Mouse (Mus musculus): ENCODE results near the gene Gjc1.

DNA sequence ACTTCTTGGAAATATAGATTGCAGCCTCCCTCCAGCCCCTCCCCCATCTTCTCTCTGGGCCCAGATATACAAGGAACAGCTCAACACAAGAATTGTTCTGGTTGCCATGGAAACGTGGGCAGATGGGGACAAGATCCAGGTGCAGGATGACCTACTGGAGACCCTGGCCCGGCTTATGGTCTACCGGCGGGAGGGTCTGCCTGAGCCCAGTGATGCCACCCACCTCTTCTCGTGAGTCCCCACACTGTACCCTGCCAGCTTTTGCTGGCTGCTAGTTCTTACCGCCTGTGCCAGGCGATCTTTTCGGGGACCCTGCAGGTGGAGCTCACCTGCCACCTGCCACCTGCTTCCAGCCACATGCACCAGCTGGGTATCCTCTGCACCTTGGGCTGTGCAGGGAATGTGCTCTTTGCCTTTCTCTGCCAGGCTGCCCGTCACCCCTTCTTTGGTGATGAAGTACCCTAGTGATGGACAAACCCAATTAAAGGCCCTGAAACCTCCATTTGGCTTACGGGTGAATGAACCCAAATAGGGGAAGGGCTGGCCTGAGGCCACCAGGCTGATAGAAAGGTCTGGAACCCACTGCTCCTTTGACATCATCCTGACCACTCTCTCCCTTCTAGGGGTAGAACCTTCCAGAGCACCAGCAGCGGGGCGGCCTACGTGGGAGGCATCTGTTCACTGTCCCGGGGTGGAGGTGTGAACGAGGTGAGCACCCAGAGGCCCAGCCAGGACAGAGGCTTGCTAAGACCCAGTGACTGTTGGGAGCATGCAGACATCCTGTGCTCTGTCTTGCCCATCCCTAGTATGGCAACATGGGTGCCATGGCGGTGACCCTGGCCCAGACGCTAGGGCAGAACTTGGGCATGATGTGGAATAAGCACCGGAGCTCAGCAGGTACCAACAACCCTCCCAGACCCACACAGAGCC is 46.5 kb downstream of the Gjc1 start:
- TF ChIP-seq EP300 (IDR thresholded peaks at IDR 0.05; ENCODE audit: insufficient read depth, low read depth, low read length) (no peak), CTCF (IDR thresholded peaks at IDR 0.05) (no peak)
